Mouse (Mus musculus): Measurements from ENCODE around the gene Aktip.

Gene Aktip

DNA sequence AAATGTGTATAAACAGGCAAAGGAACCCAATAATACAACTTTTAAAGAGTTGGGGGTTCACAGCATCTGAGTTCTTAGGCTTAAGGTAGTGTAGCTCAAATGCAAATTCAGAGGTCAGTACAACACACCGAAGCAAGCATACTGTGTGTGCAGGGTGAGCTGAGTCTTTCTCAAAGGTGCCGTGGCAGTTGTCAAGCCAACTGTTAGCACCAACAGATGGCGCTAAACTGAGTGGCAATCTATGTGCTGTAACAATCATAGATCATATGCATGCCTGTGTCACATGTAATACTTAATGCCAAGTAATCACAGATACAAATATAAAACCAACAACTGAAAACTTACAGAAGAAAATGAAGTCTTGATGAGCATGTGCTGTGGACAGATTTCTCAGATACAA is 81.6 kb downstream of the Aktip start:
- DNase-seq, result peak in 1 of 2 experiments; percentile 21

DNA sequence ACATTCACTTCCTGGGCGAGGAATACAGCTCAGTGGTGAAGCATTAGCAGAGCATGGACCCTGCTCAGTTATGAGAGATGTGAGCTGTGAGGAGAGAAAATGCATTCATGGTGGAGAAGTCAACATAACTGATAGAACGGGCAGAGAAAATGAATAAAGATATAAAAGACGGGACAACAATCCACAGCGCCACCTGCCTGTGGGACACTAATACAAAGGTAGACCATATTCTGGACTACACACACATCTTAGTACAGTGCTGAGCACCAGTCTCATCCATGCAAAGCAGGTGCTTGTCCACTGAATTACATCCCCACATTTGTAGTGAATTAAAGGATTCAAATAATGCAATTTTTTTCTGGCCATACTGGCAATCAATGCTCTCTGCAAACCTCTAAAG is 82.2 kb downstream of the Aktip start:
- DNase-seq, result peak in 1 of 2 experiments; percentile 13

DNA sequence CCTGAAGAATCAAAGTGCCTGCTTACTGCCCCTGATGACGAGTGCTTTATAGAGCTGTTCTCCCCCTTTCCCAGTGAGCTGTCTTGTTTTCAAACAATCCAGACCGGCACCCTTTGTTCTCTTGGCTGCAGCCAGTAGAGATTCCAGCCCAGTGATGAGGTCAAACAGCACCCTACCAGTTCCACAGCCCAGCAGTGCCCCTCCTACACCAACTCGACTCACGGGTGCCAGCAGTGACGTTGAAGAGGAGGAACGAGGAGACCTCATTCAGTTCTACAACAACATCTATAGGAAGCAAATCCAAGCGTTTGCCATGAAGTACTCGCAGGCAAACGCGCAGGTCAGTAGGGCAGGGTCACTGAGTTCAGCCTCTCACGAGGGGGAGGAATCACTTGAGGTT is 84.9 kb downstream of the Aktip start:
- no peak for DNase-seq

DNA sequence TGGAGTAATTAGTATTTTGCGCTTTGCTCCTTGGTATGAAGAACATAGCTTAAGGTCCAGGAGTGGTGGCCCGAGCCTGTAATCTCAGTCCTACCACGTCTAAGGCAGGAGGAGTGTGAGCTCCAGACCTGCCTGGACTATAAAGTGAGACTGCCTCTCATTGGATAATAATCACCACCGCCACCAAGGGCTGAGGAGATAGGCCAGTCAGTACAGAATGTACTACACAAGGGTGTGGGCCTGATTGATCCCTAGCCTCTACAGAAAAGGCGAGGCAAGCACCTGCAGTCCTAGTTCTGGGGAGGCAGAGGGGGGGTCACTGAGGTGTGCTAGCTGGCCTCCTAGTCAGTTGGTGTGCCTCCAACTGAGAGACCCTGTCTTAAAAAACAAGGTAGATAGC is 85.3 kb downstream of the Aktip start:
- DNase-seq, result no peak

DNA sequence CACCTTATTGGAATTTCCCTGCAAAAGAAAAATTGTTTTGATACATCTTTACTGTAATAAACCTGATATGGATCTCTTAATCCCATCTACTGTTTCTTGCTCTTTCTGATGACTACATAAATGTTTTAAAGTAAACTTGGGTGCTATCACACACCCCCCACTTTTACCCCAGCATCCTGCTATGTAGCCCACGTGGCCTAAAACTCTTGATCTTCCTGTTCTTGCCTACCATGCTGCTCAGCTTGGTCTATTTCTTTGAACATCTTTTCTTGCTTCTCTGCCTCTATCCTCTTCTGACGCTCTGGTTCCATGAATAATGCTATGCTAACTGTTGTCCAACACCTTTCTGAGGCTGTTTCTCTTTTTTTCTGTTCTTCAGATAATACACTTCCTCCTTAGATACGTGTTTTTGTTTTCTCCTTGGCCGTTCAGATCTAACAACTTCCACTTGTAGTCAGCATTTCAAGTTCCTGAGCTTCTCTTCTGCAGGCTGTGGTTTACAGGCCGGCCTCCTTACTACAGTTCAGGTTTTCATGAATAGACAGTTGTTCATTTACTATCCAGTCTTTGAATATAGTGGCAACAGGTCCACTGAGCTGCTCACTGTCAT is 87.8 kb downstream of the Aktip start:
- DNase-seq, result no peak

DNA sequence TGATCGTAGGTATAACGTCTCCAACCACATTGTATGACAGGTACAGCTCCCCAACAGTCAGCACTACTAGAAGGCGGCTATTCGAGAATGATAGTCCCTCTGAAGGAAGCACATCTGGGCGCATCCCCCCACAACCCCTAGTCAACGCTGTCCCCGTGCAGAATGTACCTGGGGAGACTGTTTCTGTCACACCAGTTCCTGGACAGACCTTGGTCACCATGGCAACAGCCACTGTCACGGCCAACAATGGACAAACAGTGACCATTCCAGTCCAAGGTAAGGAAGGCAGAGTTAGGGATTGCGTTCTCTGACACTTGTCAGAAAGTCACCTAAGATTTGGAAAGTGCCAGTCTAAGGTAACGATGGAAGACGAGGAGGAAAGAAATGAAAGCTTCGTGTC is 93.5 kb downstream of the Aktip start:
- no peak for DNase-seq

DNA sequence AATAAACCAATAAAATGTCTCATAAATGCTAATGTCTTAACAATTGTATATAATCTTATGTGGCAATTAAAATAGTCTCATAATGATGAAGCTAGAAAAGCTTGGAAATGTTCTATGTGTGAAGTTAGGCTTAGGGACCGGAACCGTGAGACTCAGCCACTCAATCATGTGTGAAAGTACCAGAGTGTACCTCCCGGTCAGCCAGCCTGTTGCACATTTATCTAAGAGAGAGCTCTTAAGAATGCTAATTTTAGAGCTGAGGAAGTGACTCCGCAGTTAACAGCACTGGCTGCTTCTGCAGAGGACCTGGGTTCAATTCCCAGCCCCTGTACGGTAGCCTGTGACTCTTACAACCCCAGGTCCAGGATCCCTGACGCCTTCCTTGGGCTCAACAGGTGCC is 101.7 kb downstream of the Aktip start:
- DNase-seq, result no peak

DNA sequence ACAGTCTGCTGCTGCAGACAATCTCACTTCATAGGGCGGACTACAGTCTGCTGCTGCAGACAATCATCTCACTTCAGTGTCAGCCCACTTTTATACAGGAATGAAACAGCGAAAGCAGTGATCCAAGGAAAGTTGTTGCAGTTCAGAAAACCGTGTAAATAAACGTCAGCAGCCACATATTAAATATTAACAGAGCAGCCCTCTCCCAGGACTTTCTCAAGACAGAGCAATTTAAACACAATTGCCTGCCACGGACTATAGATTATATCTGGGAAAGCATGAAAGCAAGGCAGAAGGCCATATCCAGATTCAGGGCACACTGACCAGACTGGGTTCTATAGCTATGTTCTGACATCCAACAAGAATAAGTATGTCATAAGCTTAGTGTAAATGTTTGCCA is 105.6 kb downstream of the Aktip start:
- DNase-seq, result no peak

DNA sequence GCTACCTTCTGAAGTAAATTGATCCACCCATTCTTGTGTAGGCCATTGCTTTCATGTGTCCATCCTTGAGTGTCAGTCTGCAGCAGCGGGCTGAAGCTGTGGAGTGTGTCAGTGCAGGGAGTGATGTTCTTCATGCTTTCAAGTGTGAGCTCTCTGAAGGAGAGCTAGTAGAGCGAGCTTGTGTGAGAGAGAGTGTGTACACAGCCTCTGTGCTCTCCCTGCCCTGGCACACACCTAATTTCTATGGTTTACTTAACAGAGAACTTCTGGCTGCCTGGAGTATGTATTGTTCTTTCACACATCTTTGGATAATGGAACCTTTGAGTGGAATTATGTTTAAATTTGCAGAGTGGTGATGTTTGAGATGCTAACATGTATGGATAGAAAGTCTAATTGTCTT is 110.2 kb downstream of the Aktip start:
- DNase-seq, result no peak

DNA sequence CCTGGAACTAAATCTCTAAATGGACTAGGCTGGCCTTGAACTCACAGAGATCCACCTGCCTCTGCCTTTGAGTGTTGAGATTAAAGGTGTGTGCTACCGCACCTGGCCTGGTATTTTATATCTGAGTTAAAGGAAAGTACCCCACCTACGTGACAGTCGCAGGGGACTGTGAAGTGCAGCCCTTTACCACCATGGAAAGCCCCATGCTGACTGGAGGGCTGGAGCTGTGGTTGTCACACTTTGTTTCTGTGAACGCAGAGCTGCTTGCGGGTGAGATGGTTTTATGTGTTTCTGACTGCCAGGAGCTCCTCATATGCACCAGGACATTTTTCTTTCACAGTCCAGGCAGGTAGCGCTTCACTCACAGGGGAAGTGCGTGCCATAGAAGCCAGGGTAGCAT is 111.3 kb downstream of the Aktip start:
- no peak for DNase-seq

DNA sequence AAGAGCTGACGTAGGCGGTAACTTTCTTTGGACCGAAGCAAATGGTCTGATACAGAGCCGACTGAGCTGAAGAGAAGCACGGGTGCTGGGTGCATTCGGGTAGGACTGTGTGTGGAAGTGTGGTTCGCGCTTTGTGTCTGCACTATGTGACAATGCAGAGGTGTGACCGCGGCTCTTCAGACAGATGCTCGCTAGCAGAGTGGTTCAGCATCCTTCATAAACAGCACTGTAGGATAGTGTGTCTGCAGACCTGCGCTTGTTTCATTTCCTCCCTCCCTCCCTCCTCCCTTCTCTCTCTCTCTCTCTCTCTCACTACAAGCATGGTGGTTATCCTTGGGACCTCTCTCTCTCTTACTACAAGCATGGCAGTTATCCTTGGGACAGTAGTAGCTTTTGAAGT is 117.3 kb downstream of the Aktip start:
- no peak for DNase-seq

DNA sequence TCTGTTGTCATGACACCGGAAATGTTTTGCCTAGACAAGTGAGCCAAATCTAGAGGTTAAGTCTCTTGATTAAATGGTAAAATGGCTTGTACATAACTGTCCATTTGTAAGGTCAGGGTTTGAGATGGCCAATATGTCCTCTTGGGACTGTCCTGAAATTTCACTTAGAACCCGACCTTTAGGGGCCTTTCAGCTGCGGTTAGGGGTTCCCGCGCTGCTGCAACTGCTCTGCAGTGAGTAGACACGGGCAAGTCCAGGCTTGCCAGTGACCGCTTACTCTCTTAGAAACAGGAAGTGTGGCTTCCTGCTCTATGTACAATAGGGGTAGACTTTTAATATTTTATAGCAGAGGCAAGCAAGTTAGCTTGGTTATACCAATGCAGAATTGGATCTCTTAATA is 117.9 kb downstream of the Aktip start:
- no peak for DNase-seq

DNA sequence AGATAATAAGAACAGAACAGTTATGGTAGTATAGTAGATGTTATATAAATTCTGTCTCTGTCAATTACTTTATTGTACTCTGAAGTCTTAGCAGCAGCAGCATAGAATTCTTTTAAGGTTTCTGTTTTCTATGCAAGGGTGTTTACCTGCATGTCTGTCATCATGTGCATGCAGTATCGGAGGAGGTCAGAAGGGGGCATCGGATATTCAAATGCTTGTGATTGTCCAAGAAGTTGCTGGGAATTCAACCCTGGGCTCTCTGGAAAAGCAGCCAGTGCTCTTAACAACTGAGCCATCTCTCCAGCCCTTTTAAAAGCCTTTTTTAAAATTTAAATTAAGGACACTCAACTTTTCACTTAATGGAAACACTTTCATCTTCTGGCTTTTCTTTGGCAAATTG is 120.1 kb downstream of the Aktip start:
- DNase-seq, result no peak

DNA sequence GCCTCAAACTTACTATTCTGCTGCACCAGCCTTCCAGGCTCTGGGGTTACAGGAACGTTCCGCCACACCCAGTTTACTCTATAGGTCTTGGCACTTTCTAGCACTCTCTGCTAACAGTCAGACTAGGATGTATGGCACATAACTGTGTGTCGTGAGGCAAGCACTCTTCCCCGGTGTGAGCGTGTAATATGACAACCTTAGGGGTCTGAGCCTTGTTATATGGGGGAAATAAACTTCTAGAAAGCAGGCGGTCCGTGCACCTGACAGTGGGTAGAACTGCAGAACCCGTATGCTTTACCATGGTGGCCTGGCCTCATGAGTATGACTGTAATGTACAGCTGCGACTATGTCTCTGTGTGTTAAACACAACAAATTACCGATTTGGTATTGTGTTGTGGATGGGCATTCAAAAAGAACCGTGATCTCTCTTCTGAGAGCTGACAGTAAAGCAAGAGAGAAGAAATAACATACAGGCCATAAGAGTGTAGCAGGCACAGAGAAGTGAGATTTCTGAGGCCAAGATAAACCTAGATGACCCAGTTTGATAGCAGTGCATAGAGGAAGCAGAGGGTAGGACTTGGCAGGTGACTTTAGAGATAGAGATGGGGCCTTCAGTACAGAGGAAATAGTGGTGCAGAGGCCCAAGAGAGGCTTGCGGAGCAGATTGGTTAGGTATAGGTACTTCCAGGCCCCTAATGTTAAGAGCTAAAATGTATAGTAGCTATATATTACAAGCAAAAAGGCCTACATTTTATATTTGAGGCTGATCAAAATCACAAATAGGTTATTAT is 122.5 kb downstream of the Aktip start:
- DNase-seq, result no peak

DNA sequence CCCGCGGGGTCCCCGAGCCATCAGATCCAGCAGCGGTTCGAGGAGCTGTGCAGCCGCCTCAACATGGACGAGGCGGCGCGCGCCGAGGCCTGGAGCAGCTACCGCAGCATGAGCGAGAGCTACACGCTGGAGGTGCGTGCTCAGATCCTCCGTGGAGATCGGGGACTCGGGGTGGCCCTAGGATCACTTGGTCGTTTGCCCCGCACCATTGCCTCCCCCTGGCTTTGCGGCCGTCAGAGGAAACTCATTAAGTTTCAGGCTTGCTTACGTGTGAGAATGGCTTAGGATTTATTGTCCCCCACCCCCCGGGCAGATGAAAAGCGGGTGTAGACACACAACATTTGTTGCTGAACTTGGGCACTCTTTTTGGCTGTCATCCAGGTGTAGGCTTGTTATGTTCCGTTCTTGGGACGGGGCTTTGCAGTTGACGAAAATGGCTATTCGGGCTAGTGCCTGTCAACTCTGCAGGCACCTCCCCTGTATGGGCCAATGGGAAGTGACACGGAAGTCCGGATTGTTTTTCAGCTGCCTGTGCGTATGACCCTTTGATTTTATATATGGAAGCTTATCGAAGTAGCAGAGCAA is 129.4 kb downstream of the Aktip start:
- peak; percentile 75 to 78 for DNase-seq

DNA sequence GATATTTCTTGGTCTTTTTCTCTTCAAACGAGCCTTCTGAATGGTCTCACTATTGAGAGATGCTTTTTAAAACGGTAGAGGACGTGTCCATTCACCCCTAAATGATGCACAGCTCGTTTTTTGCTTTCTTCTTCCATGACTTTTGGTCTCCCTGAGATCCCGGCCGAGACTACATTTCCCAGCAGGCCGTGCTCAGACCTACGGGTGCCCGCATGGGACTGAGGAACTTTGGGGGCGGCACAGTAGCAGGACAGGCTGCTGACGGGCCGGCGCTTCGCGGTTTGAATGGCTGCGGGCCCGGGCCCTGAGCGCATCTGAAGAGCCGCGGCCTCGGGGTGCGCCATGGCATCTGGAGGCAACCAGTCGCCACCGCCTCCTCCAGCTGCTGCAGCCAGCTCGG is 129.9 kb downstream of the Aktip start, which contains the start of gene Rbl2:
Gene Rbl2, plus strand, starts transcription at position 224 of the 400 bp plus-strand sequence.
- DNase-seq, result peak; percentile 95 to 97

DNA sequence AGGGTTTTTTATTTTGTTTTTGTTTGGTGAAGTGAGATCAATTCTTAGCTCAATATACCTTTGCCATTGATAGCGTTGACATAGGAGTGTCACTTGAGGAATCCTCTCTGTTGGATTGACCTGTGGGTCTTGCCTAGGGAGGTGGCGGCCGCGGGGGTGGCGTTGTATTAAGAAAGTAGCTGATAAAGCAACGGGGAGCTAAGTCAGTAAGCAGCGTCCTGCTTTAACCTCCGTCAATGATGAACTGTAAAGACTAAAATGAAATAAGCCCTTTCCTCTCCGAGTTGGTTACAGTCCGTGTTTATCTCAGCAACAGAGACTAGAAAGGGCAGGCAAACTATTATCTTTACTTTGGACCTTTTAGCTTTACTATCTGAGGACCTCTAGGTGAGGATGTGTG is 130.4 kb downstream of the Aktip start:
- DNase-seq, result peak; percentile 39 to 42

DNA sequence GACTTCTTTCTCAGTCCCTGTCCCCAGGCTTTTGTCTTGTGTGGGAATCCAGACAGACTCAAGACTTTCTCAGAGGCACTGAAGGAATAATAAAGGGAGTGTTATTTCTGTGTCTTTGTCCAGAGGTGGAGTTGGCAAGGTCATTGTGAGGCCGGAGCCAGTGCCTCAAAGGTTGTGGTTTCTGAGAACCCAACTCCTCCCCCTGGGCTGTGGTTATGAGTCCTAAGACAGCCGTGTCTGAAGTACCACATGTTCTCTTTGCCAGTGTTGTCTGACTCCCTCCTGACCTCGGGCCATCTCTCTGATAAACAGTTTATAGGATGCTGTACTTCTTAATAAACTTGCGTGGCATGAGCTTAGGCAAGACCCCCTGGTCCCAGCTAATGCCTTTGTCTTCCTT is 134.6 kb downstream of the Aktip start:
- no peak for DNase-seq
